Comparison of ENCODE assay signal across 8 mouse cellular contexts in the genomic region with DNA sequence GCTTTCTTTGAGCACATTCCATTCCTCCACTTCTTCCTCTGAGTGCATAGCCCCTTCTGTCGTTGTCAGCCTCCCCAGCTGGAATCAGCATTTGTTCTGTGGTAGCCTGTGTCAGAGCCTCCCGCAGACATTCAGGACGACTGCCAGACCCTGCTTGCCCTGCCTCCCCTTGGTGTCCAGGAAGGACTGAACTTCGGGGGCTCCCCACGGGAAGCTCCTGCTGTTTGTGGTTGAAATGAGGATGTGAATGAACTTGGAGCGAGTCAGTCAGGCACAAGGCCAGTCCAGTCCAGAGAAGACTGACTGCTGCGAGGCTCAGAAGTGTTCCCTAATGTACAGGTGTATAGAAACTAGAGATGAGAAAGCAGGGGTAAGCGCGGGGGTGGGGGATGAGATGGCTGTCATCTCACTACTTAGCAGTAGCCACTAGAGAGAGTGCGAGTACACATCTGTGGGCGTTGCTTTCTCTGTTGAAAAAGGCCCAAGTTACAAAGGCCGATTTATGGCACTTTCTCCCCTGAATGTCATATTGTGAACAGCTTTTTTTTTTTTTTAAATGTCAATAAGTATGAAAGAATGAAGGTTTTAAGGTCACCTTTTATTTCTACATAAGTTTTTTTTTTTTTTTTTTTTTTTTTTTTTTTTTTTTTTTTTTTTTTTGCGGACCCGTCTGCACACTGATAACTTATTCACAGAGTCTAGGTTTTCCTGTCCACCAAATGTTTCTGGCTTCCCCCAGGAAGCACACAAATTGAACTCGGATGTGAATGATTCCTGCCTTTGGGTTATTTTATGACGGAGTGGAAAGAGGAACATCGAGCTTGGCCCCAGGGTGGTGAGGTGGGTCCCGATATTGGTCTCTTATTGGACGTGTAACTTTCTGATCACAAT. TPM values are rescaled to one million over a fixed set of nuclear protein-coding genes. Genes with fewer than 3 reads are reported as not detected.
DNase-seq lines count a peak whose midpoint lies in the region; ATAC-seq lines count a peak whose summit lies in the region.

No protein-coding gene starts in this region.

- peak overlapping the region; percentile 49 for H3K9ac ChIP-seq in liver, embryonic 13.5 days

- no peaks in the 10 kb centered on the region for H3K27me3 ChIP-seq in liver, embryonic 13.5 days

- H3K36me3 ChIP-seq in liver, embryonic 13.5 days, result no peaks in the 10 kb centered on the region

- no peaks in the 10 kb centered on the region for H3K9me3 ChIP-seq in liver, embryonic 13.5 days (replicated peaks)

- WGBS in liver, embryonic 13.5 days (ENCODE audit: insufficient replicate concordance), result 24% methylated on average over 19 of the region's 19 CpGs

- ATAC-seq in liver, embryonic 13.5 days (ENCODE audit: low read depth), result peak; percentile 55

- H3K27ac ChIP-seq in liver, embryonic 13.5 days, result no peak overlapping the region

- peak overlapping the region; percentile 32 for H3K4me3 ChIP-seq in liver, embryonic 13.5 days (replicated peaks)

- H3K4me2 ChIP-seq in liver, embryonic 13.5 days, result peak overlapping the region; percentile 57

- peaks cover 19% of the 10 kb centered on the region for H3K4me1 ChIP-seq in liver, embryonic 13.5 days (replicated peaks)

- DNase-seq in adrenal gland, postnatal 14 days, result peak; percentile 13
- no peak for DNase-seq in adrenal gland, adult (ENCODE audit: inconsistent age in 2 of 2, low spot score in 1 of 2)
- peak; percentile 7 for DNase-seq in ovary, postnatal 36 days (ENCODE audit: low spot score)
- no peak for DNase-seq in ovary, adult 18-20 months (ENCODE audit: low spot score)
- peak; percentile 36 for DNase-seq in heart, postnatal 4 days
- DNase-seq in liver, embryonic 13.5 days, result no peak
- no peak for DNase-seq in adipocyte (ENCODE audit: low spot score)
- DNase-seq in left cerebral cortex, adult 18-20 months (ENCODE audit: low spot score in 2 of 2), result no peak

RNA-seq across cellular contexts. Expression of gene Fam174b, which starts 31.5 kb away (rescaled TPM):
- 10.1 and 13.6 TPM in 2 replicates for total RNA-seq in adrenal gland, postnatal 14 days (2021)
- total RNA-seq in heart, postnatal 4 days (2021), result 100 to 1,000 TPM; 112 to 113 TPM
- polyA plus RNA-seq in liver, embryonic 13.5 days (2015; fragmentation: Nextera tagmentation; extraction: Ambion mirVana), result 5.3 and 5.9 TPM in 2 replicates
- 10 to 100 TPM; 33.5 to 34.9 TPM for total RNA-seq in left cerebral cortex, adult 18-20 months (2021)

Comparison
In these comparisons a context has a peak if more than half of its experiments do, and no peak if none do; other contexts are left out.
1. DNase-seq: peak in adrenal gland, postnatal 14 days (single experiment), ovary, postnatal 36 days (single experiment) and heart, postnatal 4 days (single experiment); none in adrenal gland, adult (0 of 2), ovary, adult 18-20 months (single experiment), liver, embryonic 13.5 days (single experiment), adipocyte (single experiment) and left cerebral cortex, adult 18-20 months (0 of 2).